Mouse (Mus musculus): ENCODE data around the gene Slc29a3. TPM values are rescaled to one million over a fixed set of nuclear protein-coding genes. Genes with fewer than 3 reads are reported as not detected.

Slc29a3 gene
- polyA plus RNA-seq, 1 experiment from 2014 or later, result 4.6 TPM

DNA sequence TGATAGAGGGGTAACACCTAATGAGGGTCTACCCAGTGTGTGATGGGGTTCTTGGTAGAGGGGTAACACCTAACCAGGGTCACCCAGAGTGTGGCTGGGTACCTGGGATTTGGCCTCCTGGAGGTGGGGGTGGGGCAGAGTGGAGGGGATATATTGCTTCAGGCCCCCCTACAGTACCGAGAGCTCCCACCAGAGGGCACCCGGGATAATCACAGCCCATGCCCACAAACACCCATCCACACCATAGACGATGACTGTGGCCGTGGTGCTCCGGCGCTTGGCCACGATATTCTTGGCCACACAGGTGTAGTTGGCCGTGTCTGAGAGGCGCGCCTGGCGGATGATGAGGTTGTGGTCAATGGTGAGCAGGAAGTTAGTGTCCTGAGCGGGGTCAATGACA, 25.9 kb upstream of the Slc29a3 start:
- Histone ChIP-seq H3K4me1 (ENCODE audit: control insufficient read depth, insufficient read depth, low read length) (peaks cover 5% of the 10 kb centered on the region; the same call in 1 of the 2 replicates), H3K9me3 (replicated peaks; ENCODE audit: control insufficient read depth, low read length) (no peaks in the 10 kb centered on the region), H3K9ac (ENCODE audit: low read depth, low read length) (no peak overlapping the region), H3K36me3 (ENCODE audit: control insufficient read depth, insufficient read depth, low read length) (peaks cover 19% of the 10 kb centered on the region), H3K4me3 (ENCODE audit: low read depth, low read length) (no peak overlapping the region), H3K27me3 (ENCODE audit: control insufficient read depth, insufficient read depth, low read length) (no peaks in the 10 kb centered on the region), H3K4me2 (no peak overlapping the region), H3K27ac (ENCODE audit: low read depth, low read length) (no peak overlapping the region)
- WGBS (ENCODE audit: insufficient replicate concordance), result 66% methylated on average over 12 of the region's 12 CpGs
- ATAC-seq (replicated peaks; ENCODE audit: insufficient number of reproducible peaks, low FRiP score, low TSS enrichment), result no peak

DNA sequence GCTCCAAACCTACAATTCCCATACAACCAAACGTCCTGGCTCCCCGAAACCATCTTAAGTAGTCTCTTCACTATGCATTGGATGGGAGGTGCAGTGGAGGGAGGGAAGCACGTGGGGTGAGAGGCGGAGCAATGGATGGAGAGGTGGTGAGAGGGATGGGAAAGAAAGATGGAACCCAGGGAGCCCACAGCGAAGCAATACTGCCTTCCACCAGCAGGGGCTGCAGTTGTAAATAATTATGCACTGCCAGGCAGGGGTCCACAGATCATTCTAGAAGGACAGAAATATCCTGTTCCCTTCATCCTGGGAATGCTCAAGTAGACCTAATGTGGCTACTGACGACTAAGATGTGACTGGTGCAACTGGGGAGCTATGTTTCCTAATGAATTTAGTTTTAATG, 22.9 kb upstream of the Slc29a3 start:
- Histone ChIP-seq H3K9me3 (replicated peaks; ENCODE audit: control insufficient read depth, low read length) (no peaks in the 10 kb centered on the region), H3K27ac (ENCODE audit: low read depth, low read length) (no peak overlapping the region), H3K9ac (ENCODE audit: low read depth, low read length) (no peak overlapping the region), H3K27me3 (ENCODE audit: control insufficient read depth, insufficient read depth, low read length) (no peaks in the 10 kb centered on the region), H3K36me3 (ENCODE audit: control insufficient read depth, insufficient read depth, low read length) (peaks cover 36% of the 10 kb centered on the region), H3K4me3 (ENCODE audit: low read depth, low read length) (no peak overlapping the region), H3K4me2 (no peak overlapping the region), H3K4me1 (ENCODE audit: control insufficient read depth, insufficient read depth, low read length) (peaks cover 6% of the 10 kb centered on the region)
- ATAC-seq (replicated peaks; ENCODE audit: insufficient number of reproducible peaks, low FRiP score, low TSS enrichment), result no peak
- WGBS (ENCODE audit: insufficient replicate concordance), result 75% methylated on average over 6 of the region's 6 CpGs

DNA sequence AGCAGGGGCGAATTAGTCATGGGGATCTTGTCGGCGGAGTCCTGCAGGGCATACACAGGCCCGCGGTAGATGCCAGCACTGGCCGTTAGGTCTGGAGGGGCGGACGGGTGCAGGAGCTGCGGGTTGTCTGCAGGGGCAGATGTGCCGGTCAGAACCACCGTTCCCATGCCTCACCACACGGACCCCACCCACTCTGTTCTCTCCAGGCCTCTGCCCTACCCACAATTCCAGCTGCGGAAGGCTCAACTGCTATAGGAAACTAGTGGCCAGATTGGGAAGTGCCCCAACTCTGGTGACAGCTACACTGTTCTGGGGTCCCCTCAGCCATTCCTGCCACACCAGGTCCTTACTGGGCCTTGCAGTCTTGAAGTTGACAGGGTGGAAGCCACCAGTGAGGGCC, 22.0 kb upstream of the Slc29a3 start:
- ATAC-seq (replicated peaks; ENCODE audit: insufficient number of reproducible peaks, low FRiP score, low TSS enrichment), result no peak
- H3K4me2 ChIP-seq, result no peak overlapping the region
- peaks cover 36% of the 10 kb centered on the region for H3K36me3 ChIP-seq (ENCODE audit: control insufficient read depth, insufficient read depth, low read length)
- 93% methylated on average over 13 of the region's 13 CpGs for WGBS (ENCODE audit: insufficient replicate concordance)
- H3K27me3 ChIP-seq (ENCODE audit: control insufficient read depth, insufficient read depth, low read length), result no peaks in the 10 kb centered on the region
- peaks cover 2% of the 10 kb centered on the region; the same call in 1 of the 2 replicates for H3K4me1 ChIP-seq (ENCODE audit: control insufficient read depth, insufficient read depth, low read length)
- no peak overlapping the region for H3K9ac ChIP-seq (ENCODE audit: low read depth, low read length)
- no peak overlapping the region for H3K4me3 ChIP-seq (ENCODE audit: low read depth, low read length)
- H3K27ac ChIP-seq (ENCODE audit: low read depth, low read length), result no peak overlapping the region
- no peaks in the 10 kb centered on the region for H3K9me3 ChIP-seq (replicated peaks; ENCODE audit: control insufficient read depth, low read length)

DNA sequence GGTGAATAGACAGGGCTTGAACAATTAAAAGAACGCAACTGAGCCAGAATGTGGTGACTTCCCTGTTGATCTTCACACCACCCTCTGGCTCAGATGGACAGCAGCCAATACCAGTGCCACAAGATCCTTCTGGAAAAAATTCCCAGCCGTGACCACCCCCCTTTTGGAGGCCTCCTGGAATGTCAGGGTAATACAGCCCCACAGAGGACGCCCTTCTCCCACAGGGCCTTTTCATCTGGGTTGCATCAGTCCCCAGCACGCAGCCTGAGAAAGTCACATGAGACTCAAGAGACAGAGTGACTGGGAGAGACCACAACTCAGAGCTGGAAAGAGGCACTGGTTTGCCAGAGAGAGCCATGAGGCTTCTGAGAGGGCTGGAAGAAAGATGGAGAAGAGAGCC, 18.3 kb upstream of the Slc29a3 start:
- peaks cover 44% of the 10 kb centered on the region for H3K36me3 ChIP-seq (ENCODE audit: control insufficient read depth, insufficient read depth, low read length)

DNA sequence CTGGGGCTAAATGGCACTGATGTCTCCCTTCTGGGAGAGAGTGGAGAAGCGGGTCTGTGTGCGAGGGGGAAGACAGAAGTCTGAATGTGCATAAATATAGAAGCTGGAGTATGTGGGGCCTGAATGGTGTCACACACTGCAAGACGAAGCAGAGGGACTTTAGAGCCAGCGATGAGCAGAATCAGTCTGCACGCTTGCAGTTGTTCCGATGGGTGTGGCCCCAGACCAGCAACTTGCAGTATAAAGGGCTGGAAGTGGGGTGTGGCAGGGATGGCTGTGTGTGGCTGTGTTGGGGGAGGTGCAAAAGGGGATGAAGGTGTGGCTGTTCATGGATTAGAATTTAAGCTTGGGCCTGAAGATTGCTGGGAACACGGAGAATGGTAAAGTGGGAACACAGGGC, 16.0 kb upstream of the Slc29a3 start:
- Histone ChIP-seq H3K27ac (ENCODE audit: low read depth, low read length) (no peak overlapping the region), H3K9ac (ENCODE audit: low read depth, low read length) (no peak overlapping the region), H3K4me1 (ENCODE audit: control insufficient read depth, insufficient read depth, low read length) (peaks cover 2% of the 10 kb centered on the region; the same call in 1 of the 2 replicates), H3K27me3 (ENCODE audit: control insufficient read depth, insufficient read depth, low read length) (no peaks in the 10 kb centered on the region), H3K9me3 (replicated peaks; ENCODE audit: control insufficient read depth, low read length) (no peaks in the 10 kb centered on the region), H3K36me3 (ENCODE audit: control insufficient read depth, insufficient read depth, low read length) (peaks cover 40% of the 10 kb centered on the region), H3K4me3 (ENCODE audit: low read depth, low read length) (no peak overlapping the region), H3K4me2 (no peak overlapping the region)
- no peak for ATAC-seq (replicated peaks; ENCODE audit: insufficient number of reproducible peaks, low FRiP score, low TSS enrichment)
- 85% methylated on average over 7 of the region's 7 CpGs for WGBS (ENCODE audit: insufficient replicate concordance)

More for the DNA sequence above, 18.3 kb upstream of the Slc29a3 start:
- Histone ChIP-seq H3K4me2 (no peak overlapping the region), H3K27me3 (ENCODE audit: control insufficient read depth, insufficient read depth, low read length) (no peaks in the 10 kb centered on the region), H3K4me1 (ENCODE audit: control insufficient read depth, insufficient read depth, low read length) (peaks cover 2% of the 10 kb centered on the region; the same call in 1 of the 2 replicates), H3K4me3 (ENCODE audit: low read depth, low read length) (no peak overlapping the region), H3K27ac (ENCODE audit: low read depth, low read length) (0 out of 2 replicates have a peak overlapping the region, but pooled peaks have one; percentile 17), H3K9me3 (replicated peaks; ENCODE audit: control insufficient read depth, low read length) (no peaks in the 10 kb centered on the region), H3K9ac (ENCODE audit: low read depth, low read length) (no peak overlapping the region)
- WGBS (ENCODE audit: insufficient replicate concordance), result 58% methylated on average over 4 of the region's 4 CpGs
- no peak for ATAC-seq (replicated peaks; ENCODE audit: insufficient number of reproducible peaks, low FRiP score, low TSS enrichment)

DNA sequence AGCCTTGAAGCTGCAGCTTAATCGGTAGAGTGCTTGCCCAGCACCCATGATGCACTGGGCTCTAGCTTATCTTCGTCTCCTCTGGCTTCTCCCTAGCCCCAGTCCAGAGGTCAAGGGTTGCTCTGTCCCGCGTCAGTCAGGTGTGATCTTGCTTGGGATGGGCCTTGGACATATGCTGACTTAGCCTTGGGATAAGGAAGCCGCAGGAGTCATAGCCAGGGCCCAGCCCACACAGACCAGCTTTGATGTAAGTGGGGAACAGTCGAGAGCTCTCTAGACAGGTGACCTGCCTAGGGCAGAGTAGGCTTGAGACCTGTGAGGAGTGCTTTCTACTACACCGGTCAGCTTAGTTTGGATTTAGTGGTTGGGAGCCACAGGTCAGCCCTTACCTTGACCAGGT, 14.8 kb upstream of the Slc29a3 start:
- peaks cover 2% of the 10 kb centered on the region; the same call in 1 of the 2 replicates for H3K4me1 ChIP-seq (ENCODE audit: control insufficient read depth, insufficient read depth, low read length)
- H3K36me3 ChIP-seq (ENCODE audit: control insufficient read depth, insufficient read depth, low read length), result peaks cover 35% of the 10 kb centered on the region

DNA sequence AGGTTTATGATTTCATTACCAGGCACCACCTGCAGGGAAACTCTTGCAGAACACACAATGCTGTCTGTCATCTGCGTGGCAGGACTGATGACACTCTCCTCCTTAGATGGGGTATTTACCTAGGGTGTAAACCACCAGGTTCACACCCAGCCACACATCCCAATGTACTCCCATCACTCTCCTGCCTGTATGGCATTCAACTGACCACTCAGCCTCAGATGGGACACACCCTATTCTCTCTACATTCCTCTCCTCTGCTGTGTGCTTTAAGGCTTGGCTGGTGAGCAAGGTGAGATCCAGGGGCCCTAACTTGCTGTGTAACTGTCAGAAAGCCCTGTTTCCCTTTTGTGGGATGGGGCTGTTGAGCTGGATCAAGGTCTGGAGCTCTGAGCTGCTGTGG, 9.5 kb upstream of the Slc29a3 start:
- H3K9ac ChIP-seq (ENCODE audit: low read depth, low read length), result no peak overlapping the region
- no peaks in the 10 kb centered on the region for H3K27me3 ChIP-seq (ENCODE audit: control insufficient read depth, insufficient read depth, low read length)
- WGBS (ENCODE audit: insufficient replicate concordance), result 78% methylated on average over 1 of the region's 1 CpGs
- no peak overlapping the region for H3K4me2 ChIP-seq
- peaks cover 17% of the 10 kb centered on the region for H3K36me3 ChIP-seq (ENCODE audit: control insufficient read depth, insufficient read depth, low read length)
- no peak overlapping the region for H3K27ac ChIP-seq (ENCODE audit: low read depth, low read length)
- H3K4me3 ChIP-seq (ENCODE audit: low read depth, low read length), result no peak overlapping the region
- H3K9me3 ChIP-seq (replicated peaks; ENCODE audit: control insufficient read depth, low read length), result no peaks in the 10 kb centered on the region
- no peak for ATAC-seq (replicated peaks; ENCODE audit: insufficient number of reproducible peaks, low FRiP score, low TSS enrichment)
- H3K4me1 ChIP-seq (ENCODE audit: control insufficient read depth, insufficient read depth, low read length), result no peaks in the 10 kb centered on the region

More for the DNA sequence above, 14.8 kb upstream of the Slc29a3 start:
- no peak overlapping the region for H3K4me2 ChIP-seq
- H3K27ac ChIP-seq (ENCODE audit: low read depth, low read length), result no peak overlapping the region
- no peak overlapping the region for H3K4me3 ChIP-seq (ENCODE audit: low read depth, low read length)
- WGBS (ENCODE audit: insufficient replicate concordance), result 67% methylated on average over 7 of the region's 7 CpGs
- no peak overlapping the region for H3K9ac ChIP-seq (ENCODE audit: low read depth, low read length)
- H3K27me3 ChIP-seq (ENCODE audit: control insufficient read depth, insufficient read depth, low read length), result no peaks in the 10 kb centered on the region
- no peaks in the 10 kb centered on the region for H3K9me3 ChIP-seq (replicated peaks; ENCODE audit: control insufficient read depth, low read length)
- no peak for ATAC-seq (replicated peaks; ENCODE audit: insufficient number of reproducible peaks, low FRiP score, low TSS enrichment)

DNA sequence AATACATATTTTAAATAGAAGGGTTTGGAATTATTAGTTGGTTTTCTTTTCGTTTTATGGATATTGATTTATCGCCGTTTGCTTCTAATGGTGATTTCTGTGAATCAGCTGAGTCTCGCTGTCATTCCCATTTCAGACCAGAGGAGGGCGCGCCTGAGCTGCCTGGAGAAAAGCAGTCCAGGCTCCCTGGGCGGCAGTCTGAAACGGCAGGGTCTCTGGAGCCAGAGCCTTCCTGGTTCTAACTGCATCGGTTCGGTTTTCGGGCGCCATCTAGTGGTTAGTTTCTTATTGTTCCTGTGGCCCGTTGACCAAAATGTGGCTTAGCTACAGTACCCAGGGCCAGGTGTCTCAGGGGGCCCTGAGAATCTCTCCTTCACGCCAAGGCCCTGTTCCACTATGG, 7.8 kb upstream of the Slc29a3 start:
- H3K4me2 ChIP-seq, result no peak overlapping the region
- H3K27ac ChIP-seq (ENCODE audit: low read depth, low read length), result no peak overlapping the region
- no peaks in the 10 kb centered on the region for H3K4me1 ChIP-seq (ENCODE audit: control insufficient read depth, insufficient read depth, low read length)
- H3K9ac ChIP-seq (ENCODE audit: low read depth, low read length), result no peak overlapping the region
- 3% methylated on average over 14 of the region's 14 CpGs for WGBS (ENCODE audit: insufficient replicate concordance)
- ATAC-seq (replicated peaks; ENCODE audit: insufficient number of reproducible peaks, low FRiP score, low TSS enrichment), result 0 out of 2 replicates have a peak, but pooled peaks have one; percentile 36
- H3K36me3 ChIP-seq (ENCODE audit: control insufficient read depth, insufficient read depth, low read length), result peaks cover 8% of the 10 kb centered on the region
- H3K27me3 ChIP-seq (ENCODE audit: control insufficient read depth, insufficient read depth, low read length), result no peaks in the 10 kb centered on the region
- H3K9me3 ChIP-seq (replicated peaks; ENCODE audit: control insufficient read depth, low read length), result no peaks in the 10 kb centered on the region; the same call in 1 of the 2 replicates
- no peak overlapping the region for H3K4me3 ChIP-seq (ENCODE audit: low read depth, low read length)

DNA sequence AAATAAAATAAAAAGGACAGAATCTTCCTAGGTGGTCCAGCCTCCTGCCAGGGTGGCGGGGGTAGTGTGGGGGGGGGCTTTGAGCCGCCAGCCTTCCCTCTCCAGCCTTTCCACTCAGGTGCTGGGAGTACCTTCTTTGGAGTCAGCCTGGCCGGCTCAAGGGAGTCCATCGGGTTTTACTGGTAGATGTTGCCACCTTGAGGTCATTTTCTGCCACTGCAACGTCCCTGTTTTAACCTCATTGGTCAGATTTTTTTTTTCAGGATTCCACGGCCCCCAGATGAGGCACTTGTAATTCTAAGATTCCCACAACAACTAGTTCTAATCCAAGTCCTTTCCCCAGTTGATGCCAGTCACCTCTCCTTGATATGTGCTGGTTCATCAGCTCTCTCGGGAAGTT, 4.4 kb upstream of the Slc29a3 start:
- Histone ChIP-seq H3K4me1 (ENCODE audit: control insufficient read depth, insufficient read depth, low read length) (peaks cover 6% of the 10 kb centered on the region), H3K4me3 (ENCODE audit: low read depth, low read length) (no peak overlapping the region), H3K4me2 (no peak overlapping the region), H3K27ac (ENCODE audit: low read depth, low read length) (no peak overlapping the region), H3K9me3 (replicated peaks; ENCODE audit: control insufficient read depth, low read length) (no peaks in the 10 kb centered on the region; the same call in 1 of the 2 replicates), H3K9ac (ENCODE audit: low read depth, low read length) (no peak overlapping the region), H3K36me3 (ENCODE audit: control insufficient read depth, insufficient read depth, low read length) (no peaks in the 10 kb centered on the region), H3K27me3 (ENCODE audit: control insufficient read depth, insufficient read depth, low read length) (no peaks in the 10 kb centered on the region)
- WGBS (ENCODE audit: insufficient replicate concordance), result 7% methylated on average over 7 of the region's 7 CpGs
- no peak for ATAC-seq (replicated peaks; ENCODE audit: insufficient number of reproducible peaks, low FRiP score, low TSS enrichment)

Measured in heart, embryonic 11.5 days (tissue).